Mouse (Mus musculus): Measurements from ENCODE around the gene Trappc4. TPM values are rescaled to one million over a fixed set of nuclear protein-coding genes. Genes with fewer than 3 reads are reported as not detected.
"Not testable (repeated sequence)": the region's sequence is repeated elsewhere in the genome, so short reads cannot be mapped to it uniquely, and the experiment has no call there.

Trappc4 gene
- 10 to 100 TPM; 34.9 to 36.2 TPM for total RNA-seq (2021)
- polyA plus RNA-seq (2012; rRNA removed): 28.2 and 39.9 TPM in 2 replicates
- long read RNA-seq, transcript Trappc4-201 (5 exons, 1,220 nt): major isoform, 22 of 26 reads
- long read RNA-seq, partial matches to known transcripts: 0 of 26 reads
- long read RNA-seq, other reads (novel, unspliced or antisense): 0 of 26 reads

GRCm38 (mm10) chr9:44406906-44407751 lies at the start of gene Trappc4, which contains the start of gene Rps25:
Trappc4 (minus strand) TSS chr9:44407600.
Rps25 (plus strand) TSS chr9:44407139.
- H3K36me3 ChIP-seq (ENCODE audit: control insufficient read depth, insufficient read depth, low read length): peaks cover 12% of the 10 kb centered on the region
- H3K27ac ChIP-seq: peak within 1 kb of the TSS; percentile 94
- DNase-seq: peak; percentile 94
- H3K4me1 ChIP-seq (ENCODE audit: control insufficient read depth, insufficient read depth, low read length): peaks cover 1% of the 10 kb centered on the region; the same call in 1 of the 2 replicates
- TF ChIP-seq POLR2A (IDR thresholded peaks at IDR 0.05; ENCODE audit: insufficient read depth, low read depth, low read length): peak; percentile 71; the same call in 1 of the 2 replicates
- no peak for TF ChIP-seq CTCF (IDR thresholded peaks at IDR 0.05)
- peak; percentile 68 for TF ChIP-seq EP300 (IDR thresholded peaks at IDR 0.05; ENCODE audit: insufficient read depth, low read depth, low read length)
- peak within 1 kb of the TSS; percentile 92 for H3K9ac ChIP-seq (ENCODE audit: low read depth, low read length)
- no peaks in the 10 kb centered on the region for H3K27me3 ChIP-seq (ENCODE audit: control insufficient read depth, insufficient read depth, low read length)
- peak within 1 kb of the TSS; percentile 79 for H3K4me3 ChIP-seq
- WGBS: under 1% methylated on average over 51 of the region's 51 CpGs
- no peaks in the 10 kb centered on the region for H3K79me2 ChIP-seq (replicated peaks; ENCODE audit: control insufficient read depth, insufficient read depth, low read length)
- intact Hi-C loops (cut with DNase I): no loop called here

DNA sequence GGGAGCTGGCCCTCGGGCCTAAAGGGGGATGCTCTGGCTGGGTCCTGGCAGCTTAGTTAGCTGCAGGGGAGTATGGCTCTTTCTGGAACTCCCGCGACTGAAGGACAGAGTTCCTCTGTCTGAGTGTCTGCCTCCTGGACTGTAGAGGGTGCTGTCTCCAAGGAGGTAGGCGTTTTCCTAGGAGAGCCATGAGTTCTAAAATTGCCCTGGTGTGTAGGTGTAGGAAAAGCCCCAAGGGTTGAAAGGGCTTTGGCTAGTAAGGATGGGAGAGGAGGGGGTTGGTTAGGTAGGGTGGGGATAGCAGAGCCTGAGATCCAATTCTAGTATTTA lies 47.5 kb upstream of the Trappc4 start, which contains the start of gene Upk2:
Upk2 (minus strand) TSS at position 86 of the 330 bp plus-strand sequence.
- Histone ChIP-seq H3K36me3 (ENCODE audit: control insufficient read depth, insufficient read depth, low read length) (no peaks in the 10 kb centered on the region), H3K27ac (no peak within 1 kb of the TSS), H3K79me2 (replicated peaks; ENCODE audit: control insufficient read depth, insufficient read depth, low read length) (no peaks in the 10 kb centered on the region), H3K9ac (ENCODE audit: low read depth, low read length) (no peak within 1 kb of the TSS), H3K4me1 (ENCODE audit: control insufficient read depth, insufficient read depth, low read length) (no peaks in the 10 kb centered on the region), H3K4me3 (no peak within 1 kb of the TSS), H3K27me3 (ENCODE audit: control insufficient read depth, insufficient read depth, low read length) (no peaks in the 10 kb centered on the region)
- 49% methylated on average over 4 of the region's 4 CpGs for WGBS
- intact Hi-C loops (cut with DNase I): loop anchor here (1.0 to 2.0 kb wide), 4 partner anchors 24 to 230 kb away; no protein-coding TSS in a partner anchor
- TF ChIP-seq CTCF (IDR thresholded peaks at IDR 0.05) (peak; percentile 36), EP300 (IDR thresholded peaks at IDR 0.05; ENCODE audit: insufficient read depth, low read depth, low read length) (no peak)
- DNase-seq: no peak

DNA sequence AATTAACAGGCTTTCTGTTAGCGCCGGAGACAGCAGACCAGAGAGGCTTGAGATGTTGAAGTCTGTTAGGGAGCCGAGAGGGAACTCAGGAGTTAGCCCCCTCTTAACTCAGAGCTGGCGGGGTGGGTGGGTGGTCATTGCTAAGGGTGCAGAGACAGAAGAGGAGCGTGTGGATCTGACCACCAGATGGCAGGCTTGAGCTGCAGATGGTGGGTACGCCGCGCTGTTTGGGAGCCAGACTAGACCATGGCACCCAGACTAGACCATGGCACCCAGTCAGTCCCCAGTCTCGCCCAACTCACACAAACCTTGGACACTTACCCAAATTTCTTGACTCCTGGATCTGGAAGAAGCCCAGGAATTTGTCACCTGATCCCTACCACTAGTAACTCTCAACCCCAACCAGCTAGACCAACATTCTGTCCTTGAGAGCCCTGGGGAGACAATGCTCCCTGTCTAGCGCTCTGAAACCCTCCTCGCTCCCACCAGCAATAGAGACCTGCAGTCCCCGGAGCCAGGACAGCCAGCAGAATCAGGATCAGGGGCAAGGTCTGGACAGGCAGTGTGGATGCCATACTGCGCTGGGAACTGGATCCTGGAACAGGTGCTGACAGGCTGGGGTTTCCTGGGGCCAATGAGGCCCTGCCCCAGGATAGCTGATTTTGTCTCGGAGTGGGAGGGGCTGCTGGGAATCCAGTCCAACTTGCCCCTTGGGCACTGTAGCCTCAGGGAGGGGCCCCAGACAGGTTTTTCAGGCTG lies 46.9 kb upstream of the Trappc4 start:
- H3K4me1 ChIP-seq (ENCODE audit: control insufficient read depth, insufficient read depth, low read length): no peaks in the 10 kb centered on the region
- no peak overlapping the region for H3K9ac ChIP-seq (ENCODE audit: low read depth, low read length)
- WGBS: 14% methylated on average over 14 of the region's 14 CpGs
- H3K27me3 ChIP-seq (ENCODE audit: control insufficient read depth, insufficient read depth, low read length): no peaks in the 10 kb centered on the region
- H3K4me3 ChIP-seq: no peak overlapping the region
- TF ChIP-seq POLR2A (IDR thresholded peaks at IDR 0.05; ENCODE audit: insufficient read depth, low read depth, low read length) (no peak), CTCF (IDR thresholded peaks at IDR 0.05) (peak; percentile 92), EP300 (IDR thresholded peaks at IDR 0.05; ENCODE audit: insufficient read depth, low read depth, low read length) (peak; percentile 80; the same call in 1 of the 2 replicates)
- DNase-seq: peak; percentile 83 to 88
- H3K27ac ChIP-seq: no peak overlapping the region
- no peaks in the 10 kb centered on the region for H3K36me3 ChIP-seq (ENCODE audit: control insufficient read depth, insufficient read depth, low read length)
- no peaks in the 10 kb centered on the region for H3K79me2 ChIP-seq (replicated peaks; ENCODE audit: control insufficient read depth, insufficient read depth, low read length)
- intact Hi-C loops (cut with DNase I): loop anchor here (1.0 to 2.0 kb wide), 4 partner anchors 24 to 231 kb away; no protein-coding TSS in a partner anchor

DNA sequence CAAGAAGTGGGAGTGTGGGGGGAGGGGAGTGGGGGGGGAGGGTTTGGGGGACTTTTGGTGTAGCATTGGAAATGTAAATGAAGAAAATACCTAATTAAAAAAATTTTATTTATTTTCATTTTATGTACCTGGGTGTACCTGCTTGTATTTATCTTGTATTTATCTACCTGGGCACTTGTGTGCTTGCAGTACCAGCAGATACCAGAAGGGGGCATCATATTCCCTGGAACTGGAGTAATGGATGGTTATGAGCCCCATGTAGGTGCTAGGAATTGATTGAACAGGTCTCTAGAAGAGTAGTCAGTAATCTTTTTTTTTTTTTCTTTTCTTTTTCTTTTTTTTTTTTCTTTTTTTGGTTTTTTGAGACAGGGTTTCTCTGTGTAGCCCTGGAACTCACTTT lies 43.0 kb upstream of the Trappc4 start:
- H3K4me1 ChIP-seq (ENCODE audit: control insufficient read depth, insufficient read depth, low read length): no peaks in the 10 kb centered on the region
- no peak for TF ChIP-seq EP300 (IDR thresholded peaks at IDR 0.05; ENCODE audit: insufficient read depth, low read depth, low read length)
- TF ChIP-seq CTCF (IDR thresholded peaks at IDR 0.05): peak; percentile 67
- no peak overlapping the region for H3K9ac ChIP-seq (ENCODE audit: low read depth, low read length)
- no peak overlapping the region for H3K4me3 ChIP-seq
- H3K27me3 ChIP-seq (ENCODE audit: control insufficient read depth, insufficient read depth, low read length): no peaks in the 10 kb centered on the region
- intact Hi-C loops (cut with DNase I): no loop called here
- DNase-seq: no peak
- no peaks in the 10 kb centered on the region for H3K36me3 ChIP-seq (ENCODE audit: control insufficient read depth, insufficient read depth, low read length)
- H3K79me2 ChIP-seq (replicated peaks; ENCODE audit: control insufficient read depth, insufficient read depth, low read length): no peaks in the 10 kb centered on the region
- H3K27ac ChIP-seq: no peak overlapping the region

DNA sequence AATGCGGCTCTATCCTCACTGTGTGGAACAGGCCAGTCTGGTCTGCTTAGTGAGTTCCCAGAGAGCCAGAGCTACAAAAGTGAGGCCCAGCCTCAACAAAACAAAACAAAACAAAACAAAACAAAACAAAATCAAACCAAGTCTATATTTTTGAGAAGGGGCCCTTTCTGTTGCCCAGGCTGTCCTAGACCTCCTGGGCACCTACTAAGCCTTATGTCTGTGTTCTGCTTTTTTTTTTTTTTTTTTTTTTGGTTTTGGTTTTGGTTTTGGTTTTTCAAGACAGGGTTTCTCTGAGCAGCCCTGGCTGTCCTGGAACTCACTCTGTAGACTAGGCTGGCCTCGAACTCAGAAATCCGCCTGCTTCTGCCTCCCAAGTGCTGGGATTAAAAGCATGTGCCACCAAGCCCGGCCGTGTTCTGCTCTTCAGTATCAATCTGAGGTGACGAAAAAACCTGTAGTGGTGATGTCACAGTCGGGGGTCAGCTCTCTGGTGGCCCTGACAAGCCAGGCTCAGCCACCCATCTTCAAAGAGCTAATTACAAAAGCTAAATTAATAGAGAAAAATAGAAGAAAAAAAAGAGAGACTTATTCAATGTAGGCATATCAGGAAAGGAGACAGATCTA lies 37.1 kb upstream of the Trappc4 start:
- DNase-seq; H3K36me3 ChIP-seq (ENCODE audit: control insufficient read depth, insufficient read depth, low read length); H3K4me1 ChIP-seq (ENCODE audit: control insufficient read depth, insufficient read depth, low read length); H3K27ac ChIP-seq; H3K9ac ChIP-seq (ENCODE audit: low read depth, low read length); H3K79me2 ChIP-seq (replicated peaks; ENCODE audit: control insufficient read depth, insufficient read depth, low read length); H3K4me3 ChIP-seq; intact Hi-C loops (cut with DNase I); H3K27me3 ChIP-seq (ENCODE audit: control insufficient read depth, insufficient read depth, low read length): not testable (repeated sequence)
- WGBS: 83% methylated on average over 7 of the region's 7 CpGs
